Mouse (Mus musculus): ENCODE measurements around the gene C1qc. TPM values are rescaled to one million over a fixed set of nuclear protein-coding genes. Genes with fewer than 3 reads are reported as not detected.

The C1qc gene
- 46.2 and 47.9 TPM in 2 replicates for polyA plus RNA-seq (2014; fragmentation: Nextera tagmentation; extraction: Ambion mirVana)

GRCm38 (mm10) chr4:136892811-136893210, at the start of gene C1qc:
Gene C1qc, minus strand, starts transcription at chr4:136893065.
- no peaks in the 10 kb centered on the region for H3K4me1 ChIP-seq (ENCODE audit: control insufficient read depth, insufficient read depth, low read length)
- H3K4me2 ChIP-seq (ENCODE audit: low read depth, low read length), result no peak within 1 kb of the TSS
- no peaks in the 10 kb centered on the region for H3K36me3 ChIP-seq (ENCODE audit: control insufficient read depth, insufficient read depth, low read length)
- no peak for ATAC-seq (ENCODE audit: low read depth)
- whole genome bisulfite sequencing, result 46% methylated on average over 5 of the region's 5 CpGs
- no peak within 1 kb of the TSS for H3K9ac ChIP-seq (ENCODE audit: low read depth, low read length)
- no peak within 1 kb of the TSS; the same call in 1 of the 2 replicates for H3K27ac ChIP-seq (replicated peaks; ENCODE audit: low read depth, low read length)
- no peaks in the 10 kb centered on the region for H3K9me3 ChIP-seq (ENCODE audit: control insufficient read depth, low read length)
- no peak for DNase-seq (ENCODE audit: low spot score)
- H3K27me3 ChIP-seq (replicated peaks; ENCODE audit: control insufficient read depth, insufficient read depth, low read length), result peaks cover 31% of the 10 kb centered on the region
- no peak within 1 kb of the TSS for H3K4me3 ChIP-seq (ENCODE audit: low read depth, low read length)

- ATAC-seq (ENCODE audit: low read depth) (no peak), DNase-seq (ENCODE audit: low spot score) (no peak)
- Histone ChIP-seq H3K36me3 (ENCODE audit: control insufficient read depth, insufficient read depth, low read length) (no peaks in the 10 kb centered on the region), H3K27ac (replicated peaks; ENCODE audit: low read depth, low read length) (no peak overlapping the region), H3K9me3 (ENCODE audit: control insufficient read depth, low read length) (no peaks in the 10 kb centered on the region), H3K27me3 (replicated peaks; ENCODE audit: control insufficient read depth, insufficient read depth, low read length) (peaks cover 19% of the 10 kb centered on the region), H3K4me1 (ENCODE audit: control insufficient read depth, insufficient read depth, low read length) (peaks cover 4% of the 10 kb centered on the region; the same call in 1 of the 2 replicates), H3K4me2 (ENCODE audit: low read depth, low read length) (no peak overlapping the region), H3K4me3 (ENCODE audit: low read depth, low read length) (no peak overlapping the region), H3K9ac (ENCODE audit: low read depth, low read length) (no peak overlapping the region)
- 83% methylated on average over 5 of the region's 5 CpGs for WGBS
Observed at GRCm38 (mm10) chr4:136937935-136938334, 45.1 kb upstream of the C1qc start.

GRCm38 (mm10) chr4:136937344-136937743, 44.5 kb upstream of the C1qc start:
- peaks cover 15% of the 10 kb centered on the region for H3K27me3 ChIP-seq (replicated peaks; ENCODE audit: control insufficient read depth, insufficient read depth, low read length)
- 79% methylated on average over 4 of the region's 4 CpGs for WGBS

GRCm38 (mm10) chr4:136934746-136935613, 42.1 kb upstream of the C1qc start:
- Histone ChIP-seq H3K27me3 (replicated peaks; ENCODE audit: control insufficient read depth, insufficient read depth, low read length) (no peaks in the 10 kb centered on the region; the same call in 1 of the 2 replicates), H3K27ac (replicated peaks; ENCODE audit: low read depth, low read length) (no peak overlapping the region), H3K4me2 (ENCODE audit: low read depth, low read length) (no peak overlapping the region), H3K36me3 (ENCODE audit: control insufficient read depth, insufficient read depth, low read length) (no peaks in the 10 kb centered on the region), H3K4me3 (ENCODE audit: low read depth, low read length) (no peak overlapping the region), H3K9me3 (ENCODE audit: control insufficient read depth, low read length) (no peaks in the 10 kb centered on the region), H3K9ac (ENCODE audit: low read depth, low read length) (no peak overlapping the region), H3K4me1 (ENCODE audit: control insufficient read depth, insufficient read depth, low read length) (no peaks in the 10 kb centered on the region)
- DNase-seq (ENCODE audit: low spot score) (peak; percentile 27), ATAC-seq (ENCODE audit: low read depth) (peak; percentile 32; the same call in 1 of the 2 replicates)
- 39% methylated on average over 17 of the region's 18 CpGs for WGBS

More at GRCm38 (mm10) chr4:136937344-136937743, 44.5 kb upstream of the C1qc start:
- ATAC-seq (ENCODE audit: low read depth), result no peak
- H3K27ac ChIP-seq (replicated peaks; ENCODE audit: low read depth, low read length), result no peak overlapping the region
- no peak for DNase-seq (ENCODE audit: low spot score)
- no peaks in the 10 kb centered on the region for H3K4me1 ChIP-seq (ENCODE audit: control insufficient read depth, insufficient read depth, low read length)
- H3K9ac ChIP-seq (ENCODE audit: low read depth, low read length), result no peak overlapping the region
- no peaks in the 10 kb centered on the region for H3K9me3 ChIP-seq (ENCODE audit: control insufficient read depth, low read length)
- H3K4me2 ChIP-seq (ENCODE audit: low read depth, low read length), result no peak overlapping the region
- H3K36me3 ChIP-seq (ENCODE audit: control insufficient read depth, insufficient read depth, low read length), result no peaks in the 10 kb centered on the region
- no peak overlapping the region for H3K4me3 ChIP-seq (ENCODE audit: low read depth, low read length)

GRCm38 (mm10) chr4:136930474-136930873, 37.6 kb upstream of the C1qc start:
- Histone ChIP-seq H3K27ac (replicated peaks; ENCODE audit: low read depth, low read length) (no peak overlapping the region), H3K9me3 (ENCODE audit: control insufficient read depth, low read length) (no peaks in the 10 kb centered on the region), H3K4me3 (ENCODE audit: low read depth, low read length) (no peak overlapping the region), H3K36me3 (ENCODE audit: control insufficient read depth, insufficient read depth, low read length) (no peaks in the 10 kb centered on the region), H3K4me1 (ENCODE audit: control insufficient read depth, insufficient read depth, low read length) (no peaks in the 10 kb centered on the region), H3K27me3 (replicated peaks; ENCODE audit: control insufficient read depth, insufficient read depth, low read length) (peaks cover 13% of the 10 kb centered on the region), H3K4me2 (ENCODE audit: low read depth, low read length) (no peak overlapping the region), H3K9ac (ENCODE audit: low read depth, low read length) (no peak overlapping the region)
- ATAC-seq (ENCODE audit: low read depth) (no peak), DNase-seq (ENCODE audit: low spot score) (no peak)
- 82% methylated on average over 8 of the region's 8 CpGs for WGBS

- H3K4me1 ChIP-seq (ENCODE audit: control insufficient read depth, insufficient read depth, low read length), result no peaks in the 10 kb centered on the region
- ATAC-seq (ENCODE audit: low read depth), result no peak
- H3K27me3 ChIP-seq (replicated peaks; ENCODE audit: control insufficient read depth, insufficient read depth, low read length), result peaks cover 19% of the 10 kb centered on the region
- no peak overlapping the region for H3K4me3 ChIP-seq (ENCODE audit: low read depth, low read length)
- no peaks in the 10 kb centered on the region for H3K36me3 ChIP-seq (ENCODE audit: control insufficient read depth, insufficient read depth, low read length)
- peak; percentile 43 for DNase-seq (ENCODE audit: low spot score)
- no peak overlapping the region for H3K4me2 ChIP-seq (ENCODE audit: low read depth, low read length)
- H3K27ac ChIP-seq (replicated peaks; ENCODE audit: low read depth, low read length), result no peak overlapping the region
- WGBS, result 13% methylated on average over 5 of the region's 5 CpGs
- H3K9ac ChIP-seq (ENCODE audit: low read depth, low read length), result no peak overlapping the region
- no peaks in the 10 kb centered on the region for H3K9me3 ChIP-seq (ENCODE audit: control insufficient read depth, low read length)
Observed at GRCm38 (mm10) chr4:136928928-136929327, 36.1 kb upstream of the C1qc start.

- H3K4me2 ChIP-seq (ENCODE audit: low read depth, low read length), result no peak overlapping the region
- no peaks in the 10 kb centered on the region for H3K4me1 ChIP-seq (ENCODE audit: control insufficient read depth, insufficient read depth, low read length)
- ATAC-seq (ENCODE audit: low read depth) (no peak), DNase-seq (ENCODE audit: low spot score) (no peak)
- H3K27me3 ChIP-seq (replicated peaks; ENCODE audit: control insufficient read depth, insufficient read depth, low read length), result peaks cover 22% of the 10 kb centered on the region
- H3K4me3 ChIP-seq (ENCODE audit: low read depth, low read length), result no peak overlapping the region
- no peaks in the 10 kb centered on the region for H3K9me3 ChIP-seq (ENCODE audit: control insufficient read depth, low read length)
- no peaks in the 10 kb centered on the region for H3K36me3 ChIP-seq (ENCODE audit: control insufficient read depth, insufficient read depth, low read length)
- 20% methylated on average over 15 of the region's 15 CpGs for WGBS
- no peak overlapping the region for H3K9ac ChIP-seq (ENCODE audit: low read depth, low read length)
- H3K27ac ChIP-seq (replicated peaks; ENCODE audit: low read depth, low read length), result no peak overlapping the region
Observed at GRCm38 (mm10) chr4:136925804-136926203, 32.9 kb upstream of the C1qc start.

GRCm38 (mm10) chr4:136924529-136924928, 31.7 kb upstream of the C1qc start:
- Histone ChIP-seq H3K4me3 (ENCODE audit: low read depth, low read length) (no peak overlapping the region), H3K9ac (ENCODE audit: low read depth, low read length) (no peak overlapping the region), H3K4me1 (ENCODE audit: control insufficient read depth, insufficient read depth, low read length) (no peaks in the 10 kb centered on the region), H3K27ac (replicated peaks; ENCODE audit: low read depth, low read length) (no peak overlapping the region), H3K27me3 (replicated peaks; ENCODE audit: control insufficient read depth, insufficient read depth, low read length) (peaks cover 22% of the 10 kb centered on the region), H3K4me2 (ENCODE audit: low read depth, low read length) (no peak overlapping the region), H3K36me3 (ENCODE audit: control insufficient read depth, insufficient read depth, low read length) (no peaks in the 10 kb centered on the region), H3K9me3 (ENCODE audit: control insufficient read depth, low read length) (no peaks in the 10 kb centered on the region)
- 2% methylated on average over 6 of the region's 6 CpGs for WGBS
- ATAC-seq (ENCODE audit: low read depth), result no peak
- DNase-seq (ENCODE audit: low spot score), result peak; percentile 81

- H3K9ac ChIP-seq (ENCODE audit: low read depth, low read length), result no peak overlapping the region
- no peak overlapping the region for H3K27ac ChIP-seq (replicated peaks; ENCODE audit: low read depth, low read length)
- H3K4me1 ChIP-seq (ENCODE audit: control insufficient read depth, insufficient read depth, low read length), result no peaks in the 10 kb centered on the region
- ATAC-seq (ENCODE audit: low read depth), result no peak
- H3K4me2 ChIP-seq (ENCODE audit: low read depth, low read length), result no peak overlapping the region
- DNase-seq (ENCODE audit: low spot score), result no peak
- H3K9me3 ChIP-seq (ENCODE audit: control insufficient read depth, low read length), result no peaks in the 10 kb centered on the region
- WGBS, result 77% methylated on average over 3 of the region's 3 CpGs
- H3K27me3 ChIP-seq (replicated peaks; ENCODE audit: control insufficient read depth, insufficient read depth, low read length), result peaks cover 3% of the 10 kb centered on the region
- no peak overlapping the region for H3K4me3 ChIP-seq (ENCODE audit: low read depth, low read length)
- H3K36me3 ChIP-seq (ENCODE audit: control insufficient read depth, insufficient read depth, low read length), result no peaks in the 10 kb centered on the region
Observed at GRCm38 (mm10) chr4:136919526-136919925, 26.7 kb upstream of the C1qc start.
